Mouse (Mus musculus) right cerebral cortex, postnatal 14 days (tissue): ENCODE data around the gene Id1.
A peak's percentile ranks its signal among the peaks of the same experiment; 100 is the strongest.

ENCODE experiments used
- DNase-seq: peaks from one replicate; pipeline ENCODE4 v3.0.0; 2022

Id1 gene

DNA sequence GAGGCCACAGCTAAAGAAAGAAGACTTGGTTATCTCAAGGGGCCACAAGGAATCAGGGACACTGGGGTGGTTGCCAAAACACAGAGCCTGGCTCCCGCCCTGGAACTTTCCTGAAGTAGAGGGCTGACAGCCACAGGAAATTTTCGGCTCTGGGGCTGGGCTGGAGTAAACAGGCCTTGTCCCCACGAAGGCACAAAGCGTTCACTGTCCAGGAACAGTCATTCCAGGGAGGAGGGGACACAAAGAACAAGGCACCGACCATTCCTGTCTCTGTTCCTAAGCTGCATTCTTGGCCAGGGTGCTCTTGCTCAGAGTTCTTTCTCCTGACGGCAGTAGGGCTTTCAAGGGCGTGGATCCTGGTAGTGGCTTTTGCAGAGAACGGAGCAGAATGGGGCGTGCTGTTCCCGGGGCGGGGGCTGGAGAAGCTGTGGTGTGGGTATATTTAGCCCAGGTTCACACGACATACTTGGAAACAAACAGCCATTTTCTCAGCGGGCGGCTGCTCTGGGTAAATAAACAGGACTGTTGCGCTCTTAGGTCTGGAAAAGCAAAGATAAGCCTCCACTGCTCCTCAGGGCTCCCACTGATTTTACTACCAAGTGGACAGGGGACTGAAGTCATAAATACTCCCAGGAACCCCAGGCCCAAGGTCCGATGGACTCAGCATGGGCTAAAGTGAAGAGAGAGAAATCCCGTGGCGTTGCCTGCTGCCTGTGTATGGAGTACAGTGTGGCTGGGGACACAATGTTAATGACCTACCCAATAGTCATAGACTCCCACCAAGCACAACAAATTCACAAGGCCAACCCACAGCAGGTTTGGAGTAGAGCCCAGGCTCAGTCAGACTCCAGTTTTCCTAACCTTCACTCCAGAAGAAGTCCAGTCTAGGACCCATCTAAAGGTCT, 49.6 kb downstream of the Id1 start:
- peak; percentile 59 for DNase-seq
